Mouse (Mus musculus): ENCODE data around the gene Dtx3. TPM values are rescaled to one million over a fixed set of nuclear protein-coding genes. Genes with fewer than 3 reads are reported as not detected.
A peak's percentile ranks its signal among the peaks of the same experiment; 100 is the strongest.

Gene Dtx3
- total RNA-seq, 2 experiments from 2014 or later: 22.2 to 24.8 TPM

GRCm38 (mm10) chr10:127189116-127189650 is 6.3 kb downstream of the Dtx3 start:
- intact Hi-C loops (cut with DNase I; ENCODE audit: low total_unique reads): no loop called here
- peak; percentile 39 for DNase-seq

- peak; percentile 71 for DNase-seq
- intact Hi-C loops (cut with DNase I; ENCODE audit: low total_unique reads): no loop called here
Observed at GRCm38 (mm10) chr10:127188465-127189115, 6.9 kb downstream of the Dtx3 start.

- intact Hi-C loops (cut with DNase I; ENCODE audit: low total_unique reads): no loop called here
- DNase-seq: no peak
Observed at GRCm38 (mm10) chr10:127188079-127188453, 7.5 kb downstream of the Dtx3 start.

- intact Hi-C loops (cut with DNase I; ENCODE audit: low total_unique reads): no loop called here
- no peak for DNase-seq
Observed at GRCm38 (mm10) chr10:127187371-127188078, 8.0 kb downstream of the Dtx3 start.

- intact Hi-C loops (cut with DNase I; ENCODE audit: low total_unique reads): no loop called here
- no peak for DNase-seq
Observed at GRCm38 (mm10) chr10:127186451-127186850, 9.1 kb downstream of the Dtx3 start.

- intact Hi-C loops (cut with DNase I; ENCODE audit: low total_unique reads): no loop called here
Observed at GRCm38 (mm10) chr10:127185506-127185905, 10.0 kb downstream of the Dtx3 start.

GRCm38 (mm10) chr10:127185101-127185500 is 10.4 kb downstream of the Dtx3 start:
- intact Hi-C loops (cut with DNase I; ENCODE audit: low total_unique reads): no loop called here
- DNase-seq: peak; percentile 0

More at GRCm38 (mm10) chr10:127185506-127185905, 10.0 kb downstream of the Dtx3 start:
- no peak for DNase-seq

- DNase-seq: peak; percentile 8
- intact Hi-C loops (cut with DNase I; ENCODE audit: low total_unique reads): no loop called here
Observed at GRCm38 (mm10) chr10:127183759-127184158, 11.8 kb downstream of the Dtx3 start.

- peak; percentile 2 for DNase-seq
- intact Hi-C loops (cut with DNase I; ENCODE audit: low total_unique reads): no loop called here
Observed at GRCm38 (mm10) chr10:127182624-127183023, 12.9 kb downstream of the Dtx3 start.

GRCm38 (mm10) chr10:127181566-127181965 is 14.0 kb downstream of the Dtx3 start:
- peak; percentile 10 for DNase-seq
- intact Hi-C loops (cut with DNase I; ENCODE audit: low total_unique reads): no loop called here

GRCm38 (mm10) chr10:127180695-127181047 is 14.9 kb downstream of the Dtx3 start:
- DNase-seq: no peak
- intact Hi-C loops (cut with DNase I; ENCODE audit: low total_unique reads): no loop called here

- peak; percentile 9 for DNase-seq
- intact Hi-C loops (cut with DNase I; ENCODE audit: low total_unique reads): loop anchor here (5.0 kb wide), 1 partner anchor 47 kb away; no protein-coding TSS in a partner anchor
Observed at GRCm38 (mm10) chr10:127179871-127180694, 15.4 kb downstream of the Dtx3 start, which contains the start of gene Slc26a10. Slc26a10 (minus strand) TSS chr10:127180645.

GRCm38 (mm10) chr10:127178286-127179027 is 17.1 kb downstream of the Dtx3 start:
- DNase-seq: peak; percentile 11
- intact Hi-C loops (cut with DNase I; ENCODE audit: low total_unique reads): loop anchor here (5.0 kb wide), 1 partner anchor 49 kb away; no protein-coding TSS in a partner anchor

- intact Hi-C loops (cut with DNase I; ENCODE audit: low total_unique reads): loop anchor here (5.0 kb wide), 1 partner anchor 50 kb away; no protein-coding TSS in a partner anchor
- DNase-seq: peak; percentile 76
Observed at GRCm38 (mm10) chr10:127177719-127178118, 17.8 kb downstream of the Dtx3 start.

GRCm38 (mm10) chr10:127177235-127177634 is 18.3 kb downstream of the Dtx3 start:
- DNase-seq: no peak
- intact Hi-C loops (cut with DNase I; ENCODE audit: low total_unique reads): loop anchor here (5.0 kb wide), 1 partner anchor 50 kb away; no protein-coding TSS in a partner anchor

GRCm38 (mm10) chr10:127176756-127177155 is 18.8 kb downstream of the Dtx3 start:
- no peak for DNase-seq
- intact Hi-C loops (cut with DNase I; ENCODE audit: low total_unique reads): loop anchor here (5.0 kb wide), 1 partner anchor 51 kb away; no protein-coding TSS in a partner anchor

- intact Hi-C loops (cut with DNase I; ENCODE audit: low total_unique reads): loop anchor here (5.0 kb wide), 1 partner anchor 51 kb away; no protein-coding TSS in a partner anchor
- DNase-seq: no peak
Observed at GRCm38 (mm10) chr10:127176228-127176627, 19.3 kb downstream of the Dtx3 start.

GRCm38 (mm10) chr10:127174170-127174569 is 21.4 kb downstream of the Dtx3 start:
- DNase-seq: no peak
- intact Hi-C loops (cut with DNase I; ENCODE audit: low total_unique reads): no loop called here

All from gastrocnemius, postnatal 14 days (tissue).